10 mouse cellular contexts compared by ENCODE assay signal in the genomic region with DNA sequence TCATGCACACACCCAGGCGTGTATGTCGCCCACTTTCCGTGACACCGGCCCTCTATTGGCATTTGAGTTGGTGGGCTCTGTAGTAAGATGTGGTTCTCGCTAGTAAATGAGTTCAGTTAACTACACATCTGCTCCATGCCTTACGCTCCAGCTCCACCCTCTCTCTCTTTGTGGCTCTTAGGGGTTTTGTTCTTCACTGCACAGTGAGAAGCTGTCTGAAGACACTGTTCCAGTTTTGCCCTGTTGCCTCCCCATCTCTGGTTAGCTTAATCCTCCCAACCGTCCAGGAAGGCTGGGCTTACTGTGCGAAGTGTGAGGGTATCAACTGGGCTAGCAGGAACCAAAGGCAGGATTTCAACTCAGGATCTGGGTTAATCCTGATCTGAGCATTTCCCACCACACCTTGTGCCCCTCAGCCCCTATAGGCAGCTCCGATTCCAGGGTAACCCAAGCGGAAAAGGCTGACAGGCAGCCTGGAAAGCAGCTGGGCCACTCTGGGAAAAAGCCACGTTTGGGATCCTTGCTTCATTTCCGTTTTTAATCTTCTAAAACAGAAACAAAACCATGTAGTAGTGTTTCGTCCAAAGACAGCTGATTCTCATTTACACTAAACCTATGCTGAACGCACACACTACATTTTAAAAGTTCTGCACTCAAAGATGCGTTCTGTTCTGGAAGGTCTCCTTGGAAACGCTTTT. TPM values are rescaled to one million over a fixed set of nuclear protein-coding genes. Genes with fewer than 3 reads are reported as not detected.
DNase-seq lines count a peak whose midpoint lies in the region; ATAC-seq and TF ChIP-seq lines count a peak whose summit lies in the region.
"Had no signal": no experiment of that assay in that cellular context is flagged by ENCODE, and none has a peak within 500 bp of the region (broad histone marks: within the 10 kb centered on the region; RNA-seq: fewer than 3 reads in every experiment).

No protein-coding gene starts in this region.

- ATAC-seq in neural tube, embryonic 12.5 days (ENCODE audit: low FRiP score, low read depth) = no peak

- no peaks in the 10 kb centered on the region for H3K27me3 ChIP-seq in hindbrain, embryonic 10.5 days (ENCODE audit: insufficient read depth, poor library complexity, severe bottlenecking)
- no peaks in the 10 kb centered on the region for H3K27me3 ChIP-seq in neural tube, embryonic 12.5 days (replicated peaks)

- H3K4me2 ChIP-seq in neural tube, embryonic 12.5 days (replicated peaks) = 0 out of 2 replicates have a peak overlapping the region, but pooled peaks have one; percentile 4
- H3K4me2 ChIP-seq: lung, embryonic 14.5 days had no signal

- peak overlapping the region; percentile 68 for H3K27ac ChIP-seq in hindbrain, embryonic 10.5 days
- H3K27ac ChIP-seq in neural tube, embryonic 12.5 days = no peak overlapping the region
- no peak overlapping the region for H3K27ac ChIP-seq in layer of hippocampus, adult 2 months

- H3K9me3 ChIP-seq in hindbrain, embryonic 10.5 days = no peaks in the 10 kb centered on the region
- H3K9me3 ChIP-seq in neural tube, embryonic 12.5 days = no peaks in the 10 kb centered on the region

- peaks cover 86% of the 10 kb centered on the region for H3K4me1 ChIP-seq in hindbrain, embryonic 10.5 days (replicated peaks)
- peaks cover 74% of the 10 kb centered on the region for H3K4me1 ChIP-seq in neural tube, embryonic 12.5 days

- no peak overlapping the region for H3K4me3 ChIP-seq in hindbrain, embryonic 10.5 days
- no peak overlapping the region for H3K4me3 ChIP-seq in neural tube, embryonic 12.5 days
- no peak overlapping the region for H3K4me3 ChIP-seq in layer of hippocampus, adult 2 months

- no peaks in the 10 kb centered on the region for H3K36me3 ChIP-seq in hindbrain, embryonic 10.5 days
- no peaks in the 10 kb centered on the region for H3K36me3 ChIP-seq in neural tube, embryonic 12.5 days

- peak; percentile 40 to 46 for DNase-seq in cerebellum, postnatal 10 days
- DNase-seq in cerebellum, adult 11 months = no peak
- peak; percentile 19 for DNase-seq in kidney, adult 9 months
- no peak for DNase-seq in kidney, postnatal 14 days
- DNase-seq in hindbrain, embryonic 10.5 days (ENCODE audit: low spot score) = no peak
- DNase-seq in frontal cortex, postnatal 36 days (ENCODE audit: low spot score in 2 of 2) = no peak
- no peak for DNase-seq in layer of hippocampus, adult 2 months (ENCODE audit: low spot score in 2 of 2)
- DNase-seq: layer of hippocampus, adult 9-11 months; lung, embryonic 14.5 days had no signal

- WGBS in hindbrain, embryonic 10.5 days = 52% methylated on average over 16 of the region's 16 CpGs
- 41% methylated on average over 16 of the region's 16 CpGs for WGBS in neural tube, embryonic 12.5 days

- TF ChIP-seq CTCF in layer of hippocampus, adult 2 months (conservative IDR thresholded peaks at IDR 0.05) = no peak

- H3K9ac ChIP-seq in neural tube, embryonic 12.5 days = no peak overlapping the region
- H3K9ac ChIP-seq: lung, embryonic 14.5 days had no signal

RNA-seq across cellular contexts. Expression of a gene that starts 45.9 kb away (rescaled TPM):
- polyA plus RNA-seq in hindbrain, embryonic 10.5 days (2016; fragmentation: Nextera tagmentation; extraction: Ambion mirVana) = 45.3 and 46.6 TPM in 2 replicates
- polyA plus RNA-seq in neural tube, embryonic 12.5 days (2016; fragmentation: Nextera tagmentation; extraction: Ambion mirVana) = 64.1 and 64.4 TPM in 2 replicates
- total RNA-seq in layer of hippocampus, adult 2 months (2021) = 10 to 100 TPM; 11.6 to 12.2 TPM

RNA-seq across cellular contexts. Expression of a gene that starts 53.7 kb away (rescaled TPM):
- 123 and 148 TPM in 2 replicates for polyA plus RNA-seq in hindbrain, embryonic 10.5 days (2016; fragmentation: Nextera tagmentation; extraction: Ambion mirVana)
- 120 and 132 TPM in 2 replicates for polyA plus RNA-seq in neural tube, embryonic 12.5 days (2016; fragmentation: Nextera tagmentation; extraction: Ambion mirVana)
- total RNA-seq in layer of hippocampus, adult 2 months (2021) = 10 to 100 TPM; 28.6 to 29.4 TPM

Comparison
In these comparisons a context has a peak if more than half of its experiments do, and no peak if none do; other contexts are left out.
1. DNase-seq: peak in cerebellum, postnatal 10 days (2 of 2) and kidney, adult 9 months (single experiment); none in cerebellum, adult 11 months (single experiment), kidney, postnatal 14 days (single experiment), hindbrain, embryonic 10.5 days (single experiment), frontal cortex, postnatal 36 days (0 of 2) and layer of hippocampus, adult 2 months (0 of 2).